11 mouse cellular contexts compared by ENCODE assay signal in genomic region chr5:139543650-139544270, GRCm38 (mm10). TPM values are rescaled to one million over a fixed set of nuclear protein-coding genes. Genes with fewer than 3 reads are reported as not detected.
DNase-seq lines count a peak whose midpoint lies in the region; ATAC-seq lines count a peak whose summit lies in the region.
"Had no signal": no experiment of that assay in that cellular context is flagged by ENCODE, and none has a peak within 500 bp of the region (broad histone marks: within the 10 kb centered on the region; RNA-seq: fewer than 3 reads in every experiment).

No protein-coding gene starts in this region.

- no peak overlapping the region for H3K9ac ChIP-seq in heart, embryonic 14.5 days (ENCODE audit: low read length)
- H3K9ac ChIP-seq in forebrain, embryonic 16.5 days (replicated peaks; ENCODE audit: low read depth, low read length): no peak overlapping the region
- peak overlapping the region; percentile 78 for H3K9ac ChIP-seq in midbrain, embryonic 12.5 days (replicated peaks)

- intact Hi-C loops in heart, postnatal 25 days (cut with DNase I): no loop called here
- intact Hi-C loops in gastrocnemius, postnatal 36 days (cut with DNase I): no loop called here

- no peak overlapping the region for H3K27ac ChIP-seq in heart, embryonic 14.5 days (replicated peaks in 1 of 2; ENCODE audit: control insufficient read depth in 1 of 2, insufficient read depth in 1 of 2, low read depth in 2 of 2, low read length in 2 of 2)
- no peak overlapping the region for H3K27ac ChIP-seq in forebrain, embryonic 16.5 days (ENCODE audit: low read length)
- peak overlapping the region; percentile 90 for H3K27ac ChIP-seq in midbrain, embryonic 12.5 days (replicated peaks)

- under 1% methylated on average over 70 of the region's 71 CpGs for WGBS in heart, embryonic 14.5 days
- WGBS in forebrain, embryonic 16.5 days: under 1% methylated on average over 67 of the region's 71 CpGs
- WGBS in midbrain, embryonic 12.5 days: under 1% methylated on average over 71 of the region's 71 CpGs

- H3K4me3 ChIP-seq in heart, embryonic 14.5 days (ENCODE audit: control insufficient read depth in 1 of 2, insufficient read depth in 1 of 2, low read depth in 1 of 2, low read length in 2 of 2): peak overlapping the region in 1 of 2 experiments; percentile 22; a peak in 2 of 4 replicates
- H3K4me3 ChIP-seq in forebrain, embryonic 16.5 days (replicated peaks; ENCODE audit: low read length): peak overlapping the region; percentile 26
- peak overlapping the region; percentile 56 for H3K4me3 ChIP-seq in midbrain, embryonic 12.5 days
- H3K4me3 ChIP-seq: megakaryocyte, embryonic 14.5 days had no signal

- H3K36me3 ChIP-seq in heart, embryonic 14.5 days (ENCODE audit: control insufficient read depth, insufficient read depth, low read length): no peaks in the 10 kb centered on the region
- no peaks in the 10 kb centered on the region for H3K36me3 ChIP-seq in forebrain, embryonic 16.5 days (ENCODE audit: control insufficient read depth, insufficient read depth)
- no peaks in the 10 kb centered on the region for H3K36me3 ChIP-seq in midbrain, embryonic 12.5 days

- H3K9me3 ChIP-seq in heart, embryonic 14.5 days (ENCODE audit: control insufficient read depth, low read length): no peaks in the 10 kb centered on the region
- no peaks in the 10 kb centered on the region for H3K9me3 ChIP-seq in forebrain, embryonic 16.5 days (ENCODE audit: control insufficient read depth, low read length)
- H3K9me3 ChIP-seq in midbrain, embryonic 12.5 days: no peaks in the 10 kb centered on the region
- H3K9me3 ChIP-seq: megakaryocyte, embryonic 14.5 days had no signal

- DNase-seq in heart, postnatal 25 days (ENCODE audit: low spot score): no peak
- DNase-seq in cerebellum, adult 11 months: peak; percentile 91
- no peak for DNase-seq in spleen, adult 18-20 months
- DNase-seq in T-cell, adult 2 months (ENCODE audit: low spot score): no peak
- no peak for DNase-seq in gastrocnemius, postnatal 36 days

- peak overlapping the region; percentile 27 for H3K4me2 ChIP-seq in heart, embryonic 14.5 days (ENCODE audit: low read length)
- H3K4me2 ChIP-seq in forebrain, embryonic 16.5 days (ENCODE audit: low read length): peak overlapping the region; percentile 36
- H3K4me2 ChIP-seq in midbrain, embryonic 12.5 days (replicated peaks): peak overlapping the region; percentile 52

- peaks cover 0 to 8% of the 10 kb centered on the region in 2 experiments; a peak in 2 of 4 replicates for H3K4me1 ChIP-seq in heart, embryonic 14.5 days (ENCODE audit: control insufficient read depth in 2 of 2, insufficient read depth in 2 of 2, low read length in 2 of 2)
- peaks cover 20% of the 10 kb centered on the region for H3K4me1 ChIP-seq in forebrain, embryonic 16.5 days (replicated peaks; ENCODE audit: control insufficient read depth, insufficient read depth, low read length)
- H3K4me1 ChIP-seq in midbrain, embryonic 12.5 days: peaks cover 49% of the 10 kb centered on the region

- H3K27me3 ChIP-seq in heart, embryonic 14.5 days (ENCODE audit: control insufficient read depth, insufficient read depth, low read length): peaks cover 94% of the 10 kb centered on the region
- peaks cover 73% of the 10 kb centered on the region for H3K27me3 ChIP-seq in forebrain, embryonic 16.5 days (replicated peaks; ENCODE audit: control insufficient read depth, insufficient read depth, low read length)
- peaks cover 86% of the 10 kb centered on the region for H3K27me3 ChIP-seq in midbrain, embryonic 12.5 days

- no peak for ATAC-seq in heart, embryonic 14.5 days (ENCODE audit: insufficient number of reproducible peaks, insufficient read depth, low FRiP score, low read depth)
- ATAC-seq in forebrain, embryonic 16.5 days: no peak
- peak; percentile 28; the same call in 1 of the 2 replicates for ATAC-seq in midbrain, embryonic 12.5 days (ENCODE audit: low FRiP score, low read depth)

RNA-seq across cellular contexts. Expression of gene Uncx, which starts 0.5 kb away (rescaled TPM):
- polyA plus RNA-seq in heart, embryonic 14.5 days (2014; fragmentation: Nextera tagmentation; extraction: Ambion mirVana): not detected in 2 replicates
- not detected for total RNA-seq in heart, postnatal 25 days (2021)
- 1.6 and 6.4 TPM in 2 replicates for polyA plus RNA-seq in forebrain, embryonic 16.5 days (2015; fragmentation: Nextera tagmentation; extraction: Ambion mirVana)
- 84.9 and 90.8 TPM in 2 replicates for polyA plus RNA-seq in midbrain, embryonic 12.5 days (2016; fragmentation: Nextera tagmentation; extraction: Ambion mirVana)
- total RNA-seq in gastrocnemius, postnatal 36 days (2021): not detected
- total RNA-seq: CH12.LX had no signal
- polyA plus RNA-seq: cortical plate, adult 2 months had no signal

RNA-seq across cellular contexts. Expression of gene Zfand2a, which starts 59.4 kb away (rescaled TPM):
- polyA plus RNA-seq in heart, embryonic 14.5 days (2014; fragmentation: Nextera tagmentation; extraction: Ambion mirVana): 5.9 and 7.0 TPM in 2 replicates
- 10 to 100 TPM; 15.1 to 16.5 TPM for total RNA-seq in heart, postnatal 25 days (2021)
- 18.8 and 21.4 TPM in 2 replicates for polyA plus RNA-seq in forebrain, embryonic 16.5 days (2015; fragmentation: Nextera tagmentation; extraction: Ambion mirVana)
- polyA plus RNA-seq in midbrain, embryonic 12.5 days (2016; fragmentation: Nextera tagmentation; extraction: Ambion mirVana): 11.5 and 13.1 TPM in 2 replicates
- 1 to 10 TPM; 6.9 to 7.6 TPM for total RNA-seq in gastrocnemius, postnatal 36 days (2021)

Comparison
In these comparisons a context has a peak if more than half of its experiments do, and no peak if none do; other contexts are left out.
1. RNA of gene Uncx, which starts 0.5 kb away (polyA plus RNA-seq): 84.9 to 90.8 TPM in midbrain, embryonic 12.5 days; 1.6 to 6.4 TPM in forebrain, embryonic 16.5 days and not detected in heart, embryonic 14.5 days; every median in the first group is over 10 times any median in the second.
2. Peak in every context shown above with its lines, with median percentiles within 50 percentile points of each other: H3K4me2 ChIP-seq.